Mouse (Mus musculus) erythroblast, embryonic 14.5 days (primary cell): ENCODE measurements around the gene 4933430I17Rik.

ENCODE experiments used
- GATA1 ChIP-seq: IDR thresholded peaks from 2 replicates; pipeline ENCODE4 v1.6.1; 2012; ENCODE audit warnings: low read length, inconsistent platforms, mixed read lengths
- TAL1 ChIP-seq: IDR thresholded peaks from 3 replicates; pipeline ENCODE4 v1.6.1; 2012; ENCODE audit warnings: low read length, inconsistent platforms, mixed read lengths

DNA sequence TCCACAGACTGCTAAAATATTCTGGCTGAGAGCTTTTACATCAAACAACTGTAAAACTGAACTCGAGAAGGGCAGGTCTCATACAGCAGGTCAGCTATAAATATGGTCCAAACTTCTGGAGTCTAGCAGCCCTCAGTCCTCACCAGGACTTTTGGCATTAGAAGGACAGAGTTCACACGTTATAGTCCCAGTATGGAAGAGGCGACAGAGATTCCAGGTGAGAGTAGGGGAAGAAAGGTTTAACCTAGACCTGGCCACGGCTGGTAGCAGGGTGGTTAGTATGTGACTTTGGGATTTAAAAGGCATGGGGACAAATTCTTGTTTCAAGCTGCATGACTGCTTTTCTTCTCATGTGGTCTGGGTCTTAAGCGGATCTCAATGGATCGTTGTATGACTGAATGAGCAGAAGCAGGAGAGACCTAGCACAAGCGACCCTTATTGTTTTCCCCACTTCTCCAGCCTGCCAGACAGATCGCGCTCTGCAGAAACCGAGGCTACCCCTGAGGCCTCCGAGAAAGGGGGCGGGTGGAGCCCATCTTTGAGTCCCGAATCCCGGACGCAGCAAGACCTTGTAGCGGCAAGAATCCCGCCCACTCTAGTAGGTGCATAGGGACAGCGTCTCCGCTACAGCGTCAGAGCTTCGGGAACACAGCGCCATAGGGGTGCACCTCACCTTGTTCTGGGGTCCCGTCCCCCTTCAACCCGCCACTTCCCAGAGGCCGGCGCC lies 5.9 kb upstream of the 4933430I17Rik start:
- TF ChIP-seq GATA1 (no peak), TAL1 (no peak)
